Mouse (Mus musculus) liver, embryonic 14.5 days (tissue): ENCODE results near the gene Ctns.
A peak's percentile ranks its signal among the peaks of the same experiment; 100 is the strongest.

Source experiments
- CTCF ChIP-seq: IDR thresholded peaks from 2 replicates; pipeline ENCODE4 v1.5.1; 2016; ENCODE audit warnings: antibody characterized with exemption, low read depth, control low read depth
- EP300 ChIP-seq: IDR thresholded peaks from 2 replicates; pipeline ENCODE4 v1.6.1; 2016; ENCODE audit warnings: antibody characterized with exemption, low read depth

- TF ChIP-seq CTCF (peak; percentile 38), EP300 (no peak)
Observed at GRCm38 (mm10) chr11:73219671-73220070, 20.8 kb upstream of the Ctns start.
